Mouse (Mus musculus) liver, embryonic 14.5 days (tissue): ENCODE results near the gene Npr1. TPM values are rescaled to one million over a fixed set of nuclear protein-coding genes. Genes with fewer than 3 reads are reported as not detected.

Source experiments
- ATAC-seq: fragments of 200-750 bp; cut with Nextera tagmentation; 2 replicates; pipeline ENCODE4 v1.8.0; 2017; ENCODE audit warnings: moderate number of reproducible peaks, mild to moderate bottlenecking, moderate library complexity; ENCODE audit not compliant: insufficient read depth
- DNase-seq, 3 experiments: peaks; one replicate each; pipeline ENCODE4 v3.0.0-alpha.2; 2012 to 2013; ENCODE audit warnings: low read depth in 3 of 3, low spot score in 3 of 3
- H3K27ac ChIP-seq: fragments of 300-500 bp; sonication (generic); 2 replicates; pipeline ENCODE4 v1.5.1; 2014; ENCODE audit warnings: moderate library complexity, mild to moderate bottlenecking, control low read depth, inconsistent platforms
- H3K27me3 ChIP-seq: fragments of 300-500 bp; sonication (generic); 2 replicates; pipeline ENCODE4 v1.6.1; 2014; ENCODE audit warnings: mild to moderate bottlenecking, low read length, moderate library complexity; ENCODE audit not compliant: control insufficient read depth, insufficient read depth
- H3K36me3 ChIP-seq: fragments of 300-500 bp; sonication (generic); replicated peaks from 2 replicates; pipeline ENCODE4 v1.6.1; 2014; ENCODE audit warnings: low read depth; ENCODE audit not compliant: control insufficient read depth, insufficient read depth
- H3K4me1 ChIP-seq, 2 experiments: fragments of 200-500 bp in 1 of 2; fragments of 300-500 bp in 1 of 2; sonication (generic) in 1 of 2; replicated peaks; 2 replicates each; pipeline ENCODE4 v1.6.1; 2012 to 2014; ENCODE audit warnings: antibody characterized with exemption in 1 of 2, inconsistent platforms in 1 of 2, low read length in 1 of 2; ENCODE audit not compliant: control insufficient read depth in 2 of 2, insufficient read depth in 2 of 2
- H3K4me2 ChIP-seq: fragments of 300-500 bp; sonication (generic); 2 replicates; pipeline ENCODE4 v1.6.1; 2014; ENCODE audit warnings: low read depth, mild to moderate bottlenecking, control low read depth, moderate library complexity
- H3K4me3 ChIP-seq, 2 experiments: fragments of 200-500 bp in 1 of 2; fragments of 300-500 bp in 1 of 2; sonication (generic) in 1 of 2; 2 replicates each; pipeline ENCODE4 v1.5.1; 2012 to 2014; ENCODE audit warnings: low read depth in 2 of 2, low read length in 2 of 2, mild to moderate bottlenecking in 2 of 2, control low read depth in 1 of 2, inconsistent platforms in 1 of 2, moderate library complexity in 1 of 2; ENCODE audit not compliant: insufficient read depth in 1 of 2
- H3K9ac ChIP-seq: fragments of 300-500 bp; sonication (generic); replicated peaks from 2 replicates; pipeline ENCODE4 v1.6.1; 2014; ENCODE audit warnings: mild to moderate bottlenecking, control low read depth, moderate library complexity
- H3K9me3 ChIP-seq: fragments of 300-500 bp; sonication (generic); 2 replicates; pipeline ENCODE4 v1.6.1; 2016; ENCODE audit warnings: low read length, mixed read lengths; ENCODE audit not compliant: control insufficient read depth
- CTCF ChIP-seq: IDR thresholded peaks from 2 replicates; pipeline ENCODE4 v1.5.1; 2016; ENCODE audit warnings: antibody characterized with exemption, low read depth, control low read depth
- EP300 ChIP-seq: IDR thresholded peaks from 2 replicates; pipeline ENCODE4 v1.6.1; 2016; ENCODE audit warnings: antibody characterized with exemption, low read depth
- WGBS: fragments of 180-500 bp; shearing (Covaris S2); extraction: QIAGEN DNeasy Blood & Tissue Kit; methylation state at CpG from one replicate; pipeline ENCODE4 v1.1.7; 2014; ENCODE audit not compliant: insufficient replicate concordance; 5-methylcytosine and 5-hydroxymethylcytosine counted together
- polyA plus RNA-seq, 2 experiments: library from polyadenylated mRNA; depleted of rRNA in 1 of 2; stranded (reverse) in 1 of 2; unstranded in 1 of 2; fragments of >200 nt; fragmentation: Nextera tagmentation in 1 of 2; extraction: Ambion mirVana in 1 of 2; gene quantifications; 2 replicates each; pipeline versions ENCODE4 v1.2.1 to v1.2.3; 2012 to 2014

Npr1 gene
- polyA plus RNA-seq, 2 experiments: 2.8 to 7.2 TPM

GRCm38 (mm10) chr3:90450874-90451273, 14.8 kb downstream of the Npr1 start:
- no peak for DNase-seq
- ATAC-seq: no peak
- peak overlapping the region; percentile 23 to 40; a peak in 3 of 4 replicates for H3K4me3 ChIP-seq
- no peak overlapping the region for H3K9ac ChIP-seq
- TF ChIP-seq EP300 (no peak), CTCF (no peak)
- 25% methylated on average over 12 of the region's 12 CpGs for WGBS
- no peaks in the 10 kb centered on the region for H3K27me3 ChIP-seq
- peaks cover 0 to 20% of the 10 kb centered on the region in 2 experiments; a peak in 2 of 4 replicates for H3K4me1 ChIP-seq
- H3K9me3 ChIP-seq: no peaks in the 10 kb centered on the region
- no peaks in the 10 kb centered on the region for H3K36me3 ChIP-seq
- peak overlapping the region; percentile 48 for H3K4me2 ChIP-seq
- no peak overlapping the region for H3K27ac ChIP-seq

DNA sequence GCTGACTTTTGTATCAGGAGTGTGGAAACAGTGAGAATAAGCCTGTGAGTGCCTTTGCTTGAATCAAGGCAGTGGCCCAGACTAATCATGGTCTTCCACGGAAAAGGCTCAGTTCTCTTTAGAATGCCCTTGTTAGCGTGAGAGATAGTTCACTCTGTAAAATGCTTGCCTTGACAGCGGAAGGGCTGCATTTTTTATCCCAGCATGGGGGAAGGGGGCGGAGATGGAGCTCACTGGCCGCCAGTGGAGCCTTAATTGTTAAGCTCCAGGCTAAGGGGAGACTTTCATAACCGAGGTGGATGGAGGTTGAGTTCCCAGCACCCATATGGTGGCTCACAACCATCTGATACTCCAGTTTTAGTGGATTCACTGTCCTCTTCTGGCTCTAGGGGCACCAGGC, 17.0 kb downstream of the Npr1 start:
- H3K36me3 ChIP-seq: no peaks in the 10 kb centered on the region
- 53% methylated on average over 6 of the region's 6 CpGs for WGBS
- no peaks in the 10 kb centered on the region for H3K27me3 ChIP-seq
- TF ChIP-seq CTCF (no peak), EP300 (no peak)
- no peaks in the 10 kb centered on the region for H3K9me3 ChIP-seq
- peaks cover 0 to 26% of the 10 kb centered on the region in 2 experiments; a peak in 2 of 4 replicates for H3K4me1 ChIP-seq
- H3K4me2 ChIP-seq: no peak overlapping the region
- H3K4me3 ChIP-seq: no peak overlapping the region
- no peak overlapping the region for H3K9ac ChIP-seq
- ATAC-seq: no peak
- no peak for DNase-seq
- no peak overlapping the region for H3K27ac ChIP-seq

DNA sequence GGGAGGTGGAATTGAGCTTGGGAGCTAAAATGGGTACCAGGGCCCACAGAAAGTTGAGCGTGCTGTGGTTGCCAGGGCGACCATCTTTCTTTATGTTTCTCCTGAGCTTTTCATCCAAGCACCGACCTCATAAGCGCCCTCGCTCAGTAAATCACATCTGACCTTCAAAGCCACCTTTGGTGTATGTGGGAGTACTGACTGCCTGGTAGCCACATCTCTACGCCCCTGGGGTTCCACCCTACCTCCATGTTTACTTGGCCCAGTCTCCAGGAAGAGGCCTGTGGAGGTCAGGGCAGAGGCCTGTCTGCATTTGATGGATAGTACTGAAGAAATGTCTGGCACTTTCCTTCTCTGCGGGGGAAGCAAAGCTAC, 18.6 kb downstream of the Npr1 start:
- Histone ChIP-seq H3K4me1 (peaks cover 0 to 26% of the 10 kb centered on the region in 2 experiments; a peak in 2 of 4 replicates), H3K27me3 (no peaks in the 10 kb centered on the region), H3K36me3 (no peaks in the 10 kb centered on the region), H3K4me3 (no peak overlapping the region), H3K9ac (no peak overlapping the region), H3K9me3 (no peaks in the 10 kb centered on the region), H3K27ac (no peak overlapping the region), H3K4me2 (peak overlapping the region; percentile 49)
- ATAC-seq: peak; percentile 22; the same call in 1 of the 2 replicates
- TF ChIP-seq EP300 (no peak), CTCF (no peak)
- 58% methylated on average over 7 of the region's 7 CpGs for WGBS
- DNase-seq: no peak

GRCm38 (mm10) chr3:90446389-90447122, 19.1 kb downstream of the Npr1 start:
- DNase-seq (peak; percentile 40 to 41 (median 41)), ATAC-seq (peak; percentile 80)
- H3K27ac ChIP-seq: no peak overlapping the region
- 0 out of 2 replicates have a peak overlapping the region, but pooled peaks have one; percentile 10 for H3K9ac ChIP-seq
- peak overlapping the region; percentile 49 for H3K4me2 ChIP-seq
- WGBS: 3% methylated on average over 17 of the region's 17 CpGs
- H3K4me3 ChIP-seq: peak overlapping the region; percentile 18 to 53
- no peaks in the 10 kb centered on the region for H3K9me3 ChIP-seq
- H3K36me3 ChIP-seq: no peaks in the 10 kb centered on the region
- no peak for TF ChIP-seq CTCF
- no peak for TF ChIP-seq EP300
- H3K27me3 ChIP-seq: no peaks in the 10 kb centered on the region
- H3K4me1 ChIP-seq: peaks cover 0 to 21% of the 10 kb centered on the region in 2 experiments; a peak in 2 of 4 replicates

DNA sequence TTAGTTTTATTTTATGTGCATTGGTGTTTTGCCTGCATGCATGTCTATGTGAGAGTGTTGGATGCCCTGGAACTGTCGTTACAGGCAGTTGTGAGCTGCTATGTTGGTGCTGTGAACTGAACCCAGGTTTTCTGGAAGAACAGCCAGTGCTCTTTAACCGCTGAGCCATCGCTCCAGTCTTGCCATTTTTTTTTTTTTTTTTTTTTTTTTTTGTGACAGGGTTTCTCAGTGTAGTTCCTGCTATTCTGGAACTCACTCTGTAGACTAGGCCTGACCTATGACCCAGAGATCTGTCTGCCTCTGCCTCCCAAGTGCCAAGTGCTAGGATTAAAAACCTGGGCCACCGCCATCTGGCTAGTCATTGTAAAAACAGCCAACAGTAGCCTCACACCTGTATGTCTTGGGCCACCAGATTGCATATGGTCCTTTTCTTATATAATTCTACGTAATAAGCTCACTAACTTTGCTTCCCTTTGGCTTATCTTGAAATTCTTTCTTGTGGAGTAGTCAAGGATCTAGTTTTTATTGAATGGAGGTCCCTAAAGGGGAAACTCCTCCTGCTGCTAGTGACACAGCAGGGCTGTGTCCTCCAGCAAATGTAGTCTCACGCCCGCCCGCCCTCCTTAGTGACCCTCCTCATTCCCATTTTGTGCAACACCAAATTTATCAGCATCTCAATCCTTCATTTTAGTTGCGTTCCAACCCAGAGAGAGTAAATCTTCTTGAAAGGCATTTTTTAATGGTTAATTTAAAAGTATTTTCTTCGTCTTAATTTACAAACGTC, 20.1 kb downstream of the Npr1 start:
- Histone ChIP-seq H3K9me3 (no peaks in the 10 kb centered on the region), H3K36me3 (no peaks in the 10 kb centered on the region), H3K27ac (no peak overlapping the region), H3K4me2 (peak overlapping the region; percentile 49; the same call in 1 of the 2 replicates), H3K4me1 (peaks cover 0 to 14% of the 10 kb centered on the region in 2 experiments; a peak in 2 of 4 replicates), H3K9ac (no peak overlapping the region), H3K27me3 (no peaks in the 10 kb centered on the region), H3K4me3 (no peak overlapping the region)
- DNase-seq: no peak
- TF ChIP-seq EP300: no peak
- no peak for TF ChIP-seq CTCF
- no peak for ATAC-seq
- WGBS: 58% methylated on average over 11 of the region's 11 CpGs
